Mouse (Mus musculus) ES-Bruce4 (cell line): ENCODE data around the gene Olfr370. TPM values are rescaled to one million over a fixed set of nuclear protein-coding genes. Genes with fewer than 3 reads are reported as not detected.
"Not testable (repeated sequence)": the region's sequence is repeated elsewhere in the genome, so short reads cannot be mapped to it uniquely, and the experiment has no call there.

Source experiments
- H3K27ac ChIP-seq: 2 replicates; pipeline ENCODE4 v1.5.1; 2012; ENCODE audit warnings: low read length, inconsistent platforms; ENCODE audit not compliant: insufficient read depth
- H3K27me3 ChIP-seq: 2 replicates; pipeline ENCODE4 v1.6.1; 2012; ENCODE audit warnings: mild to moderate bottlenecking, low read length, inconsistent platforms; ENCODE audit not compliant: control insufficient read depth, poor library complexity, insufficient read depth, severe bottlenecking
- H3K36me3 ChIP-seq: 2 replicates; pipeline ENCODE4 v1.6.1; 2012; ENCODE audit warnings: inconsistent platforms, mild to moderate bottlenecking, low read length, moderate library complexity; ENCODE audit not compliant: control insufficient read depth, poor library complexity, insufficient read depth, severe bottlenecking
- H3K4me1 ChIP-seq: one replicate; pipeline ENCODE4 v1.8.1; 2011; ENCODE audit warnings: low read length; ENCODE audit not compliant: control insufficient read depth, insufficient read depth
- H3K4me3 ChIP-seq: 2 replicates; pipeline ENCODE4 v1.5.1; 2011; ENCODE audit warnings: low read depth, mild to moderate bottlenecking, low read length
- H3K9ac ChIP-seq: 2 replicates; pipeline ENCODE4 v1.6.1; 2012; ENCODE audit warnings: low read depth, mild to moderate bottlenecking, inconsistent platforms; ENCODE audit not compliant: poor library complexity, severe bottlenecking
- H3K9me3 ChIP-seq: replicated peaks from 2 replicates; pipeline ENCODE4 v1.6.1; 2012; ENCODE audit warnings: mild to moderate bottlenecking, low read length, inconsistent platforms; ENCODE audit not compliant: control insufficient read depth, poor library complexity, insufficient read depth, severe bottlenecking
- CTCF ChIP-seq: IDR thresholded peaks from one replicate; pipeline ENCODE4 v1.8.1; 2011; ENCODE audit warnings: low read depth, low read length
- EP300 ChIP-seq: IDR thresholded peaks from 2 replicates; pipeline ENCODE4 v1.6.1; 2011; ENCODE audit warnings: low read depth, low read length; ENCODE audit not compliant: insufficient read depth
- POLR2A ChIP-seq: IDR thresholded peaks from one replicate; pipeline ENCODE4 v1.8.1; 2011; ENCODE audit warnings: low read length; ENCODE audit not compliant: insufficient read depth
- polyA plus RNA-seq: library from polyadenylated mRNA; stranded (reverse); fragments of >200 nt; gene quantifications from 2 replicates; pipeline ENCODE4 v1.2.4, GENCODE M21; 2011; ENCODE audit warnings: low read depth; ENCODE audit not compliant: missing spikeins, insufficient read depth, insufficient read length

Olfr370 gene
- polyA plus RNA-seq = 0.24 TPM in 1 of 2 replicates, not detected in the other

- H3K27me3 ChIP-seq = no peaks in the 10 kb centered on the region
Observed at GRCm38 (mm10) chr8:83535736-83536135, at the start of gene Olfr370. Gene Olfr370 (plus strand): TSS chr8:83535780.

DNA sequence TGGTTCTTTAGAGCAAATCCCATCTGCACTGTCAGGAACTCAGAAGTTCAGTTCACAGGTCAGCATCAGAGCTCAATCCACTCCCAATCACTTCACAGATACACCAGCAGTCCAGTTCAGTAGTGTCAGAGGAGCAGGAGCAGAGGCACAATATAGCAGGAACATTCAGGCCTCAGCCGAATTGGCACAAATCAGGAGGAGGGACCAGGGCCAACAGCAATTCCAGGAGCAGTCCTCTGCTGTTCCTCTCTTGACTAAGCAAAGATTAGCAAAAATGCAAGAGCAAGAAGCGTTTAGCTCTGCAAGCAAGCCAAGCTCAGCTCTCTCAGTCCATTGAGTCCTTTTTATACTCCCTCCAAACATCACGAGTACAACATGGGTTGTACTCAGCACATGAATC lies 23.9 kb upstream of the Olfr370 start:
- H3K36me3 ChIP-seq = no peaks in the 10 kb centered on the region
- TF ChIP-seq POLR2A = no peak
- H3K27ac ChIP-seq = no peak overlapping the region
- H3K9ac ChIP-seq = no peak overlapping the region
- peaks cover 10% of the 10 kb centered on the region; the same call in 1 of the 2 replicates for H3K9me3 ChIP-seq
- H3K27me3 ChIP-seq = no peaks in the 10 kb centered on the region
- no peak overlapping the region for H3K4me3 ChIP-seq
- H3K4me1 ChIP-seq = no peaks in the 10 kb centered on the region

More at GRCm38 (mm10) chr8:83535736-83536135, at the start of gene Olfr370:
- no peaks in the 10 kb centered on the region for H3K4me1 ChIP-seq
- H3K9ac ChIP-seq = no peak within 1 kb of the TSS
- H3K9me3 ChIP-seq = no peaks in the 10 kb centered on the region
- H3K27ac ChIP-seq = no peak within 1 kb of the TSS
- no peaks in the 10 kb centered on the region for H3K36me3 ChIP-seq
- no peak within 1 kb of the TSS for H3K4me3 ChIP-seq
- no peak for TF ChIP-seq POLR2A
- no peak for TF ChIP-seq CTCF
- TF ChIP-seq EP300 = no peak

GRCm38 (mm10) chr8:83520432-83520831 lies 15.1 kb upstream of the Olfr370 start:
- Histone ChIP-seq H3K27me3 (no peaks in the 10 kb centered on the region), H3K4me3 (no peak overlapping the region), H3K4me1 (no peaks in the 10 kb centered on the region), H3K27ac (no peak overlapping the region), H3K9me3 (no peaks in the 10 kb centered on the region), H3K9ac (no peak overlapping the region), H3K36me3 (no peaks in the 10 kb centered on the region)
- TF ChIP-seq EP300 = no peak
- TF ChIP-seq POLR2A = no peak
- no peak for TF ChIP-seq CTCF

DNA sequence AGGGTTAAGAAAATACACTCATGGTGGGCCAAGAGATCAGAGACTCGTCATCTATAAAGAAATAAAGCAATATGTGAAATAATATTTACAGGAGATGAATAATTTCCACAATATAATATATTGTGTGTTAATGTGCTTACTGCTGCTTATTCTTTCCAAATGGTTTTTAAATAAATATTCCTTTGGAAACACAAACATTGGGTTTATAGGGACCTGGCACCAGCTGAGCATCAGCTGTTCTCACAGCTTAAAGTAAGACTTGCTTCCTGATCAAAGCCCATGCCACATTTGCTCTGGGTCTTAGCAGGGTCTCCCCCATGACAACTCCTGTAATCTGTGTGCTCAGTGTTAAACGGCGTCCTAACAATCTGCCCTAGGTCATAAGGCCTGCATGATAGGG lies 14.7 kb upstream of the Olfr370 start:
- H3K9me3 ChIP-seq, H3K4me3 ChIP-seq, H3K4me1 ChIP-seq, H3K27me3 ChIP-seq, H3K36me3 ChIP-seq, H3K9ac ChIP-seq, H3K27ac ChIP-seq: not testable (repeated sequence)

- TF ChIP-seq POLR2A (no peak), EP300 (no peak), CTCF (no peak)
- Histone ChIP-seq H3K9me3 (no peaks in the 10 kb centered on the region), H3K4me1 (no peaks in the 10 kb centered on the region), H3K9ac (no peak overlapping the region), H3K27me3 (no peaks in the 10 kb centered on the region), H3K27ac (no peak overlapping the region), H3K36me3 (no peaks in the 10 kb centered on the region), H3K4me3 (no peak overlapping the region)
Observed at GRCm38 (mm10) chr8:83521310-83521709, 14.3 kb upstream of the Olfr370 start.

DNA sequence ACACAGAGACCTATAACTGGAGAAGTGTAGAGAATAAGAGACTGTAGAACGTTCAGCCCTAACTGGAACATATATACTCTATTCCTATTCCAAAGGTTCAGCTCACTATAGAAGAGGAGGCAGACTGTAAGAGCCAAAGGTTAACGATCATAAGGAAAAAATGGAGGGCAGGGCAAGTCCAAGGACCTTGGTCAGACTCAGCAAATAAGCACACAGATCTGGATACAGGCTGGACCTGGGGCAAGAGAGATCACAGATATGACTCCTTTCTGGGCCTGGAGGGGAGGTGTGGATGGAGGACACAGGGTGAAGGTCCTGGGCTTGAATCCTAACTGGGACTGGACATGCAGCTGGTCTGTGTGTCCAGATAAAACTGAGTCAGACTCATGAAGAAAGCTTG lies 778 bp upstream of the Olfr370 start:
- H3K27ac ChIP-seq = no peak overlapping the region
- H3K36me3 ChIP-seq = no peaks in the 10 kb centered on the region
- H3K4me3 ChIP-seq = no peak overlapping the region
- H3K9me3 ChIP-seq = no peaks in the 10 kb centered on the region
- H3K9ac ChIP-seq = no peak overlapping the region
- no peak for TF ChIP-seq POLR2A
- no peaks in the 10 kb centered on the region for H3K4me1 ChIP-seq
- H3K27me3 ChIP-seq = no peaks in the 10 kb centered on the region
